Mouse (Mus musculus) lung, embryonic 16.5 days (tissue): ENCODE data around the gene Ube2u. TPM values are rescaled to one million over a fixed set of nuclear protein-coding genes. Genes with fewer than 3 reads are reported as not detected.

Experiments
- ATAC-seq: fragments of 200-750 bp; cut with Nextera tagmentation; 2 replicates; pipeline ENCODE4 v1.8.0; 2017; ENCODE audit warnings: low read depth, mild to moderate bottlenecking, moderate library complexity
- H3K27ac ChIP-seq: fragments of 300-500 bp; sonication (generic); 2 replicates; pipeline ENCODE4 v1.5.1; 2014; ENCODE audit warnings: mild to moderate bottlenecking, control low read depth, low read length
- H3K27me3 ChIP-seq: fragments of 300-500 bp; sonication (generic); 2 replicates; pipeline ENCODE4 v1.6.1; 2014; ENCODE audit warnings: low read depth, low read length, mixed read lengths; ENCODE audit not compliant: control insufficient read depth, insufficient read depth
- H3K36me3 ChIP-seq: fragments of 300-500 bp; sonication (generic); 2 replicates; pipeline ENCODE4 v1.6.1; 2014; ENCODE audit warnings: low read length; ENCODE audit not compliant: control insufficient read depth, insufficient read depth
- H3K4me1 ChIP-seq: fragments of 300-500 bp; sonication (generic); replicated peaks from 2 replicates; pipeline ENCODE4 v1.6.1; 2014; ENCODE audit warnings: low read length, mixed read lengths; ENCODE audit not compliant: control insufficient read depth, insufficient read depth
- H3K4me2 ChIP-seq: fragments of 300-500 bp; sonication (generic); 2 replicates; pipeline ENCODE4 v1.6.1; 2014; ENCODE audit warnings: low read depth, low read length, control low read depth
- H3K4me3 ChIP-seq: fragments of 300-500 bp; sonication (generic); 2 replicates; pipeline ENCODE4 v1.5.1; 2014; ENCODE audit warnings: mild to moderate bottlenecking, low read length, control low read depth
- H3K9ac ChIP-seq: fragments of 300-500 bp; sonication (generic); 2 replicates; pipeline ENCODE4 v1.6.1; 2014; ENCODE audit warnings: low read length, control low read depth
- H3K9me3 ChIP-seq: fragments of 300-500 bp; sonication (generic); 2 replicates; pipeline ENCODE4 v1.6.1; 2016; ENCODE audit warnings: low read length; ENCODE audit not compliant: control insufficient read depth
- WGBS: fragments of 180-500 bp; shearing (Covaris S2); extraction: QIAGEN DNeasy Blood & Tissue Kit; methylation state at CpG from one replicate; pipeline ENCODE4 v1.1.7; 2014; 5-methylcytosine and 5-hydroxymethylcytosine counted together
- polyA plus RNA-seq: library from polyadenylated mRNA; unstranded; fragments of >200 nt; fragmentation: Nextera tagmentation; extraction: Ambion mirVana; gene quantifications from 2 replicates; pipeline ENCODE4 v1.2.1, GENCODE M21; 2015

Ube2u gene
- polyA plus RNA-seq, 1 experiment from 2014 or later = 0.67 TPM

DNA sequence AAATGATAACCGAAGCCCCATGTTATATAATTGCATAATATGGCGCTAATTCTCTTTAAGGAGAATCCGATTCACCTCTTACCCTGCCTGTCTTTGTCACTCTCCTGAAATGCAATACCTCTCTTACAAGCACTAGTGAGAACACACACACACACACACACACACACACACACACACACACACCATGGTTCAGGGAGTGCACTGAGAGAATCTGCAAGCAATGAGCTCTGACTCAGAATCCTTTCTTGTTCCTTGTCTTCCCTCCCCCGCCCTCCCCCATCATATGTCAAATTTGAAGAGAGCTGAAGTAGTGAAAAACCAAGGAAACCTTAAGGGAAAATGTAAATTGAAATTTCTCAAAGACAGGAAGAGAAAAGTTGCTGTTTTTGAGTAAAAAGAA is 118.4 kb downstream of the Ube2u start:
- H3K4me2 ChIP-seq = no peak overlapping the region
- no peaks in the 10 kb centered on the region for H3K36me3 ChIP-seq
- no peak overlapping the region for H3K27ac ChIP-seq
- no peak for ATAC-seq
- H3K27me3 ChIP-seq = no peaks in the 10 kb centered on the region
- H3K9me3 ChIP-seq = no peaks in the 10 kb centered on the region
- H3K9ac ChIP-seq = no peak overlapping the region
- H3K4me1 ChIP-seq = no peaks in the 10 kb centered on the region
- H3K4me3 ChIP-seq = no peak overlapping the region
- WGBS = 82% methylated on average over 4 of the region's 4 CpGs
